Mouse (Mus musculus) hindbrain, embryonic 11.5 days (tissue): Measurements from ENCODE around the gene Nipsnap1. TPM values are rescaled to one million over a fixed set of nuclear protein-coding genes. Genes with fewer than 3 reads are reported as not detected.

Experiments
- ATAC-seq: fragments of 200-750 bp; cut with Nextera tagmentation; 2 replicates; pipeline ENCODE4 v1.8.0; 2017; ENCODE audit warnings: mild to moderate bottlenecking, moderate TSS enrichment, moderate library complexity; ENCODE audit not compliant: low FRiP score
- DNase-seq: peaks from one replicate; pipeline ENCODE4 v3.0.0-alpha.2; 2015; ENCODE audit warnings: low spot score
- H3K27ac ChIP-seq: fragments of 300-500 bp; sonication (generic); 2 replicates; pipeline ENCODE4 v1.5.1; 2014; ENCODE audit warnings: mild to moderate bottlenecking, low read depth, low read length
- H3K27me3 ChIP-seq: fragments of 300-500 bp; sonication (generic); 2 replicates; pipeline ENCODE4 v1.6.1; 2014; ENCODE audit warnings: mild to moderate bottlenecking, low read length, moderate library complexity, mixed read lengths; ENCODE audit not compliant: control insufficient read depth, insufficient read depth
- H3K36me3 ChIP-seq: fragments of 300-500 bp; sonication (generic); 2 replicates; pipeline ENCODE4 v1.6.1; 2014; ENCODE audit warnings: mild to moderate bottlenecking, low read length, moderate library complexity, mixed read lengths; ENCODE audit not compliant: control insufficient read depth, insufficient read depth
- H3K4me1 ChIP-seq: fragments of 300-500 bp; sonication (generic); replicated peaks from 2 replicates; pipeline ENCODE4 v1.6.1; 2014; ENCODE audit warnings: low read length, mixed read lengths; ENCODE audit not compliant: control insufficient read depth, insufficient read depth
- H3K4me2 ChIP-seq: fragments of 300-500 bp; sonication (generic); replicated peaks from 2 replicates; pipeline ENCODE4 v1.6.1; 2014; ENCODE audit warnings: mild to moderate bottlenecking, low read depth, low read length
- H3K4me3 ChIP-seq: fragments of 300-500 bp; sonication (generic); 2 replicates; pipeline ENCODE4 v1.5.1; 2014; ENCODE audit warnings: low read depth, low read length
- H3K9ac ChIP-seq: fragments of 300-500 bp; sonication (generic); 2 replicates; pipeline ENCODE4 v1.6.1; 2014; ENCODE audit warnings: low read depth, low read length
- H3K9me3 ChIP-seq: fragments of 300-500 bp; sonication (generic); 2 replicates; pipeline ENCODE4 v1.6.1; 2016; ENCODE audit warnings: low read length; ENCODE audit not compliant: control insufficient read depth
- WGBS: fragments of 180-500 bp; shearing (Covaris S2); extraction: QIAGEN DNeasy Blood & Tissue Kit; methylation state at CpG from one replicate; pipeline ENCODE4 v1.1.7; 2014; 5-methylcytosine and 5-hydroxymethylcytosine counted together
- polyA plus RNA-seq: library from polyadenylated mRNA; unstranded; fragments of >200 nt; fragmentation: Nextera tagmentation; extraction: Ambion mirVana; gene quantifications from 2 replicates; pipeline ENCODE4 v1.2.1, GENCODE M21; 2014

Nipsnap1 gene
- polyA plus RNA-seq, 1 experiment from 2014 or later = 80.8 TPM

GRCm38 (mm10) chr11:4927224-4927623 lies 53.5 kb downstream of the Nipsnap1 start:
- ATAC-seq (no peak), DNase-seq (no peak)
- H3K27me3 ChIP-seq = no peaks in the 10 kb centered on the region
- WGBS = 97% methylated on average over 3 of the region's 3 CpGs
- no peaks in the 10 kb centered on the region for H3K9me3 ChIP-seq
- no peak overlapping the region for H3K4me2 ChIP-seq
- peaks cover 10% of the 10 kb centered on the region; the same call in 1 of the 2 replicates for H3K36me3 ChIP-seq
- no peak overlapping the region for H3K9ac ChIP-seq
- no peak overlapping the region for H3K27ac ChIP-seq
- no peaks in the 10 kb centered on the region for H3K4me1 ChIP-seq
- no peak overlapping the region for H3K4me3 ChIP-seq

DNA sequence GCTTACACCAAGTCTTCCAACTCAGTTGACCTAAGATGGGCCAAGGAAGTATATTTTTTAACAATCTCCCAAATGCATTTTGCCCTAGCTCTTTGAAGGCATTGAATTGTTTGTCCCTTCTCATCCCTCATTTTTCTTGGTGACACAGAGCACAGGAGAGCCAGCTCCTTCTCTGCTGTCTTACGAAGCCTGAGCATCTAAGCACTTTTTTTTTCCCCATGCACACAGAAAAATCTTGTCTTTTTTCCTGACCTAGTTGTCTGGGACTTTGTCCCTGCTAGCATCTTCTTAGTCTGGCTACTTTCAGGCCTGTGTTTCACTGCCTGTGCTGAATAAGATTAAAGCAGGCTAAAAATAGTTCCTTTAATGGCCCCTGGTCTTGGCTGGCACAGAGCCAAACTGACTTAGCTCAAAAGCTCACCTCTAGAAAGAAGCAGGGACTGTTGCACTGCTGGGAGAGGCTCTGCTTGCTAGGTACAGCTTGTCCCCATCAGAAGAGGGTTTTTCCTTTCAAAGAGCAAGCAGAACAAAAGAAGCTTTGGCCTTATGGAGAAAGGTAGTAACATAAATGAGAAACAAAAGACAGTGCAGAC lies 57.4 kb downstream of the Nipsnap1 start:
- Histone ChIP-seq H3K4me1 (no peaks in the 10 kb centered on the region), H3K4me3 (no peak overlapping the region), H3K27ac (no peak overlapping the region), H3K27me3 (no peaks in the 10 kb centered on the region), H3K4me2 (no peak overlapping the region), H3K9me3 (no peaks in the 10 kb centered on the region), H3K36me3 (0 out of 2 replicates have a peak, but pooled peaks cover 3% of the 10 kb centered on the region), H3K9ac (no peak overlapping the region)
- 88% methylated on average over 1 of the region's 1 CpGs for whole genome bisulfite sequencing
- DNase-seq (peak; percentile 13), ATAC-seq (no peak)

DNA sequence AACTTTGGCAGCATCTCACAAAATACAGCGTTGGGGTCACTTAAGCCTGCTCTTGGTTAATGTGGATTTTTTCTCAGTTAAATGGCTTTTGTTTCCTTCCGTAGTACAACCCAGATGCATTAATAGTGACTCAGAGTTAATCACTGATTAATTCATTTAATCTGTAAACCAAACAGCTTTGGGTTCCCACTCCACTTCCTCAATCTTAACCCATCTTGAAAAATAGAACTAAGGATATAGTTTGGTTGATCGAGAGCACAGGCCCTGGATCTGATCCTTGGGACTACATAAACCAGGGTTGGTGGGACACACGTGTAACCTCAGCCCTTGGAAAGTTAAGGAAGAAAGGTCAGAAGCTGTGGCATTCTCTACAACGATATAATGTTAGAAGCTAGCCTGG lies 62.5 kb downstream of the Nipsnap1 start:
- no peaks in the 10 kb centered on the region for H3K27me3 ChIP-seq
- H3K4me3 ChIP-seq = no peak overlapping the region
- H3K27ac ChIP-seq = no peak overlapping the region
- DNase-seq = no peak
- no peak overlapping the region for H3K4me2 ChIP-seq
- H3K9me3 ChIP-seq = no peaks in the 10 kb centered on the region
- H3K36me3 ChIP-seq = no peaks in the 10 kb centered on the region
- no peak for ATAC-seq
- H3K4me1 ChIP-seq = no peaks in the 10 kb centered on the region
- no peak overlapping the region for H3K9ac ChIP-seq
- 91% methylated on average over 5 of the region's 5 CpGs for WGBS

Other genes starting within 250 kb of the Nipsnap1 start
- gene Ascc2, start 236.2 kb upstream of the Nipsnap1 start, polyA plus RNA-seq = 31.5 and 33.2 TPM in 2 replicates
- 533 and 550 TPM in 2 replicates for gene Uqcr10, start 169.6 kb upstream of the Nipsnap1 start, polyA plus RNA-seq
- 80.8 and 82.6 TPM in 2 replicates for gene Zmat5, start 169.3 kb upstream of the Nipsnap1 start, polyA plus RNA-seq
- gene Cabp7, start 127.2 kb upstream of the Nipsnap1 start, polyA plus RNA-seq = 0.90 and 1.0 TPM in 2 replicates
- gene Nf2, start 24.4 kb upstream of the Nipsnap1 start, polyA plus RNA-seq = 49.9 and 51.7 TPM in 2 replicates
- gene Thoc5, start 21.4 kb downstream of the Nipsnap1 start, polyA plus RNA-seq = 61.9 and 64.7 TPM in 2 replicates
- 0.82 and 1.2 TPM in 2 replicates for gene Nefh, start 74.1 kb downstream of the Nipsnap1 start, polyA plus RNA-seq
- gene Ap1b1, start 112.9 kb downstream of the Nipsnap1 start, polyA plus RNA-seq = 60.7 and 61.3 TPM in 2 replicates
- 0.40 and 0.46 TPM in 2 replicates for gene Rasl10a, start 184.2 kb downstream of the Nipsnap1 start, polyA plus RNA-seq
- gene Gas2l1, start 191.4 kb downstream of the Nipsnap1 start, polyA plus RNA-seq = 23.0 and 24.8 TPM in 2 replicates
- gene Rhbdd3, start 225.0 kb downstream of the Nipsnap1 start, polyA plus RNA-seq = 17.3 and 18.2 TPM in 2 replicates
- gene Ewsr1, start 225.3 kb downstream of the Nipsnap1 start, polyA plus RNA-seq = 430 and 463 TPM in 2 replicates